8 mouse cellular contexts compared by ENCODE assay signal in genomic region chr15:88861772-88862622, GRCm38 (mm10). TPM values are rescaled to one million over a fixed set of nuclear protein-coding genes. Genes with fewer than 3 reads are reported as not detected.
DNase-seq lines count a peak whose midpoint lies in the region; ATAC-seq lines count a peak whose summit lies in the region.

Gene Pim3 (plus strand): TSS chr15:88862186.

- peak within 1 kb of the TSS; percentile 94 for H3K27ac ChIP-seq in forebrain, embryonic 11.5 days (ENCODE audit: low read depth, low read length)
- H3K27ac ChIP-seq in heart, embryonic 16.5 days (ENCODE audit: low read length): peak within 1 kb of the TSS; percentile 94
- H3K27ac ChIP-seq in liver, embryonic 15.5 days (replicated peaks): peak within 1 kb of the TSS; percentile 84
- H3K27ac ChIP-seq in neural tube, embryonic 12.5 days: peak within 1 kb of the TSS; percentile 91

- peak; percentile 91 to 92 for DNase-seq in CD8-positive naive resting alpha-beta T cell, adult 2 months (ENCODE audit: low read depth in 2 of 2, low spot score in 2 of 2)
- DNase-seq in c-Kit-positive CD71-negative TER-119-negative erythroid progenitor cells, embryonic 14.5 days (ENCODE audit: low read depth): peak; percentile 94
- peak; percentile 97 for DNase-seq in forebrain, embryonic 11.5 days (ENCODE audit: low spot score)
- DNase-seq in kidney, postnatal 36 days: peak; percentile 98 to 99
- peak; percentile 97 for DNase-seq in telencephalon, adult 2 months (ENCODE audit: low read depth, low spot score)

- peak within 1 kb of the TSS; percentile 67 for H3K9ac ChIP-seq in forebrain, embryonic 11.5 days (ENCODE audit: low read length)
- peak within 1 kb of the TSS; percentile 91 for H3K9ac ChIP-seq in heart, embryonic 16.5 days (ENCODE audit: low read length)
- peak within 1 kb of the TSS; percentile 68 for H3K9ac ChIP-seq in liver, embryonic 15.5 days
- peak within 1 kb of the TSS; percentile 91 for H3K9ac ChIP-seq in neural tube, embryonic 12.5 days

- H3K36me3 ChIP-seq in forebrain, embryonic 11.5 days (ENCODE audit: control insufficient read depth, insufficient read depth, low read length): peaks cover 2% of the 10 kb centered on the region; the same call in 1 of the 2 replicates
- peaks cover 10% of the 10 kb centered on the region for H3K36me3 ChIP-seq in heart, embryonic 16.5 days (ENCODE audit: control insufficient read depth, insufficient read depth)
- peaks cover 15% of the 10 kb centered on the region for H3K36me3 ChIP-seq in liver, embryonic 15.5 days (replicated peaks)
- peaks cover 26% of the 10 kb centered on the region for H3K36me3 ChIP-seq in neural tube, embryonic 12.5 days

- H3K4me3 ChIP-seq in forebrain, embryonic 11.5 days (ENCODE audit: low read depth, low read length): peak within 1 kb of the TSS; percentile 90
- peak within 1 kb of the TSS; percentile 74 for H3K4me3 ChIP-seq in heart, embryonic 16.5 days (ENCODE audit: low read length)
- peak within 1 kb of the TSS; percentile 69 for H3K4me3 ChIP-seq in liver, embryonic 15.5 days (replicated peaks)
- H3K4me3 ChIP-seq in neural tube, embryonic 12.5 days: peak within 1 kb of the TSS; percentile 87

- H3K27me3 ChIP-seq in forebrain, embryonic 11.5 days (ENCODE audit: control insufficient read depth, insufficient read depth, low read length): no peaks in the 10 kb centered on the region
- no peaks in the 10 kb centered on the region for H3K27me3 ChIP-seq in heart, embryonic 16.5 days (ENCODE audit: control insufficient read depth, insufficient read depth, low read length)
- 0 out of 2 replicates have a peak, but pooled peaks cover 8% of the 10 kb centered on the region for H3K27me3 ChIP-seq in liver, embryonic 15.5 days
- H3K27me3 ChIP-seq in neural tube, embryonic 12.5 days (replicated peaks): no peaks in the 10 kb centered on the region

- peak; percentile 87 for ATAC-seq in forebrain, embryonic 11.5 days (replicated peaks; ENCODE audit: low FRiP score)
- peak; percentile 79 for ATAC-seq in heart, embryonic 16.5 days (replicated peaks; ENCODE audit: extremely low read depth, insufficient read depth, low FRiP score)
- peak; percentile 79 for ATAC-seq in liver, embryonic 15.5 days (ENCODE audit: insufficient read depth)
- ATAC-seq in neural tube, embryonic 12.5 days (ENCODE audit: low FRiP score, low read depth): peak; percentile 86

- H3K4me1 ChIP-seq in forebrain, embryonic 11.5 days (replicated peaks; ENCODE audit: control insufficient read depth, insufficient read depth, low read length): peaks cover 19% of the 10 kb centered on the region
- H3K4me1 ChIP-seq in heart, embryonic 16.5 days (ENCODE audit: control insufficient read depth, insufficient read depth, low read length): peaks cover 34% of the 10 kb centered on the region
- peaks cover 59% of the 10 kb centered on the region for H3K4me1 ChIP-seq in liver, embryonic 15.5 days (replicated peaks)
- H3K4me1 ChIP-seq in neural tube, embryonic 12.5 days: peaks cover 30% of the 10 kb centered on the region

- peak within 1 kb of the TSS; percentile 100 for H3K4me2 ChIP-seq in forebrain, embryonic 11.5 days (ENCODE audit: low read depth, low read length, severe bottlenecking)
- H3K4me2 ChIP-seq in heart, embryonic 16.5 days (ENCODE audit: low read depth, low read length): peak within 1 kb of the TSS; percentile 85
- peak within 1 kb of the TSS; percentile 91 for H3K4me2 ChIP-seq in liver, embryonic 15.5 days
- peak within 1 kb of the TSS; percentile 99 for H3K4me2 ChIP-seq in neural tube, embryonic 12.5 days (replicated peaks)

- WGBS in forebrain, embryonic 11.5 days: under 1% methylated on average over 103 of the region's 107 CpGs
- under 1% methylated on average over 105 of the region's 107 CpGs for WGBS in heart, embryonic 16.5 days
- under 1% methylated on average over 107 of the region's 107 CpGs for WGBS in liver, embryonic 15.5 days (ENCODE audit: insufficient replicate concordance)
- WGBS in neural tube, embryonic 12.5 days: under 1% methylated on average over 107 of the region's 107 CpGs

- H3K9me3 ChIP-seq in forebrain, embryonic 11.5 days (ENCODE audit: control insufficient read depth, low read length): no peaks in the 10 kb centered on the region
- no peaks in the 10 kb centered on the region for H3K9me3 ChIP-seq in heart, embryonic 16.5 days (replicated peaks; ENCODE audit: control insufficient read depth, low read length)
- H3K9me3 ChIP-seq in liver, embryonic 15.5 days (replicated peaks): no peaks in the 10 kb centered on the region
- no peaks in the 10 kb centered on the region for H3K9me3 ChIP-seq in neural tube, embryonic 12.5 days

RNA-seq across cellular contexts. Expression of gene Pim3, which starts in this region (rescaled TPM):
- 42.0 and 42.7 TPM in 2 replicates for polyA plus RNA-seq in forebrain, embryonic 11.5 days (2014; fragmentation: Nextera tagmentation; extraction: Ambion mirVana)
- polyA plus RNA-seq in heart, embryonic 16.5 days (2015; fragmentation: Nextera tagmentation; extraction: Ambion mirVana): 69.8 and 70.4 TPM in 2 replicates
- polyA plus RNA-seq in liver, embryonic 15.5 days (2015; fragmentation: Nextera tagmentation; extraction: Ambion mirVana): 22.0 and 34.4 TPM in 2 replicates
- 52.4 and 52.9 TPM in 2 replicates for polyA plus RNA-seq in neural tube, embryonic 12.5 days (2016; fragmentation: Nextera tagmentation; extraction: Ambion mirVana)

Comparison
In these comparisons a context has a peak if more than half of its experiments do, and no peak if none do; other contexts are left out.
1. Peak in every context shown above with its lines: DNase-seq, ATAC-seq, H3K4me3 ChIP-seq and H3K27ac ChIP-seq.